Mouse (Mus musculus) small intestine, adult 2 months (tissue): ENCODE measurements around the gene Prickle2.

Source experiments
- CTCF ChIP-seq: fragments of 200-500 bp; IDR thresholded peaks from 2 replicates; pipeline ENCODE4 v1.5.1; 2012; ENCODE audit warnings: low read depth, mild to moderate bottlenecking, control low read depth, inconsistent platforms, low read length, moderate library complexity, mixed read lengths; ENCODE audit not compliant: insufficient replicate concordance, insufficient read length; ENCODE audit errors: extremely low read depth
- POLR2A ChIP-seq: fragments of 200-500 bp; IDR thresholded peaks from 2 replicates; pipeline ENCODE4 v1.6.1; 2012; ENCODE audit warnings: low read depth, mild to moderate bottlenecking, control low read depth, inconsistent platforms, low read length, moderate library complexity

GRCm38 (mm10) chr6:92669623-92670022 lies 36.3 kb downstream of the Prickle2 start:
- no peak for TF ChIP-seq CTCF
- no peak for TF ChIP-seq POLR2A
